8 mouse cellular contexts compared by ENCODE assay signal in genomic region chr13:54589414-54589995, GRCm38 (mm10). TPM values are rescaled to one million over a fixed set of nuclear protein-coding genes. Genes with fewer than 3 reads are reported as not detected.
DNase-seq lines count a peak whose midpoint lies in the region; ATAC-seq and TF ChIP-seq lines count a peak whose summit lies in the region.

No protein-coding gene starts in this region.

- H3K4me3 ChIP-seq in kidney, adult 2 months (ENCODE audit: insufficient read depth, low read depth, low read length) = peak overlapping the region; percentile 71
- peak overlapping the region; percentile 84 for H3K4me3 ChIP-seq in bone marrow macrophage, adult 2 months (ENCODE audit: insufficient read depth, low read length)
- peak overlapping the region; percentile 92 for H3K4me3 ChIP-seq in hindbrain, embryonic 16.5 days (ENCODE audit: low read length)
- peak overlapping the region; percentile 90 for H3K4me3 ChIP-seq in midbrain, embryonic 13.5 days (replicated peaks)

- H3K9me3 ChIP-seq in hindbrain, embryonic 16.5 days (ENCODE audit: control insufficient read depth, low read length) = no peaks in the 10 kb centered on the region
- H3K9me3 ChIP-seq in midbrain, embryonic 13.5 days = no peaks in the 10 kb centered on the region

- peak overlapping the region; percentile 72 for H3K9ac ChIP-seq in hindbrain, embryonic 16.5 days (ENCODE audit: low read depth, low read length)
- peak overlapping the region; percentile 56 for H3K9ac ChIP-seq in midbrain, embryonic 13.5 days (replicated peaks)

- no peak for DNase-seq in kidney, adult 2 months
- no peak for DNase-seq in kidney, postnatal 10 days
- DNase-seq in retina, embryonic 14.5 days (ENCODE audit: low spot score) = no peak
- DNase-seq in kidney, postnatal 36 days = no peak
- no peak for DNase-seq in lung, postnatal 10 days

- no peak for TF ChIP-seq CTCF in kidney, adult 2 months (conservative IDR thresholded peaks at IDR 0.05; ENCODE audit: insufficient read depth, insufficient read length, low read depth, low read length)
- no peak for TF ChIP-seq CTCF in bone marrow macrophage, adult 2 months (IDR thresholded peaks at IDR 0.05; ENCODE audit: low read depth, low read length)

- ATAC-seq in hindbrain, embryonic 16.5 days = peak; percentile 7; the same call in 1 of the 2 replicates
- ATAC-seq in midbrain, embryonic 13.5 days = peak; percentile 59

- WGBS in kidney, adult 2 months = under 1% methylated on average over 24 of the region's 24 CpGs
- WGBS in hindbrain, embryonic 16.5 days = 2% methylated on average over 24 of the region's 24 CpGs
- WGBS in midbrain, embryonic 13.5 days = under 1% methylated on average over 24 of the region's 24 CpGs

- no peak for TF ChIP-seq POLR2A in kidney, adult 2 months (IDR thresholded peaks at IDR 0.05; ENCODE audit: low read depth, low read length)
- TF ChIP-seq POLR2A in bone marrow macrophage, adult 2 months (IDR thresholded peaks at IDR 0.05; ENCODE audit: borderline replicate concordance, low read depth, low read length) = no peak

- H3K36me3 ChIP-seq in kidney, adult 2 months (ENCODE audit: control insufficient read depth, insufficient read depth, low read length) = no peaks in the 10 kb centered on the region
- H3K36me3 ChIP-seq in hindbrain, embryonic 16.5 days (ENCODE audit: control insufficient read depth, insufficient read depth, low read length) = peaks cover 3% of the 10 kb centered on the region
- peaks cover 31% of the 10 kb centered on the region for H3K36me3 ChIP-seq in midbrain, embryonic 13.5 days

- H3K4me2 ChIP-seq in hindbrain, embryonic 16.5 days (ENCODE audit: low read length) = peak overlapping the region; percentile 62
- peak overlapping the region; percentile 81 for H3K4me2 ChIP-seq in midbrain, embryonic 13.5 days (replicated peaks)

- H3K27me3 ChIP-seq in kidney, adult 2 months (replicated peaks; ENCODE audit: control insufficient read depth, insufficient read depth, low read length) = no peaks in the 10 kb centered on the region
- H3K27me3 ChIP-seq in hindbrain, embryonic 16.5 days (replicated peaks; ENCODE audit: control insufficient read depth, insufficient read depth, low read length) = no peaks in the 10 kb centered on the region
- no peaks in the 10 kb centered on the region for H3K27me3 ChIP-seq in midbrain, embryonic 13.5 days

- H3K4me1 ChIP-seq in kidney, adult 2 months (ENCODE audit: control insufficient read depth, insufficient read depth, low read length) = no peaks in the 10 kb centered on the region; the same call in 1 of the 2 replicates
- peaks cover 15% of the 10 kb centered on the region for H3K4me1 ChIP-seq in bone marrow macrophage, adult 2 months (ENCODE audit: control insufficient read depth, insufficient read depth, low read length)
- peaks cover 21% of the 10 kb centered on the region for H3K4me1 ChIP-seq in hindbrain, embryonic 16.5 days (ENCODE audit: control insufficient read depth, insufficient read depth, low read depth, low read length)
- H3K4me1 ChIP-seq in midbrain, embryonic 13.5 days (replicated peaks) = peaks cover 28% of the 10 kb centered on the region

- H3K27ac ChIP-seq in kidney, adult 2 months (ENCODE audit: insufficient read depth, low read depth, low read length) = no peak overlapping the region
- peak overlapping the region; percentile 56 for H3K27ac ChIP-seq in bone marrow macrophage, adult 2 months (ENCODE audit: insufficient read depth, low read depth, low read length)
- peak overlapping the region; percentile 60 for H3K27ac ChIP-seq in hindbrain, embryonic 16.5 days (ENCODE audit: low read depth, low read length)
- H3K27ac ChIP-seq in midbrain, embryonic 13.5 days = peak overlapping the region; percentile 44; the same call in 1 of the 2 replicates

RNA-seq across cellular contexts. Expression of gene Nop16, which starts 0.4 kb away (rescaled TPM):
- 13.7 and 19.0 TPM in 2 replicates for polyA plus RNA-seq in kidney, adult 2 months (2012; rRNA removed)
- polyA plus RNA-seq in bone marrow macrophage, adult 2 months (2012; ENCODE audit: insufficient read depth, insufficient read length, missing spikeins) = 18.0 and 19.3 TPM in 2 replicates
- polyA plus RNA-seq in hindbrain, embryonic 16.5 days (2015; fragmentation: Nextera tagmentation; extraction: Ambion mirVana) = 64.7 and 69.1 TPM in 2 replicates
- polyA plus RNA-seq in midbrain, embryonic 13.5 days (2015; fragmentation: Nextera tagmentation; extraction: Ambion mirVana) = 51.2 and 53.2 TPM in 2 replicates

RNA-seq across cellular contexts. Expression of gene Higd2a, which starts 0.5 kb away (rescaled TPM):
- polyA plus RNA-seq in kidney, adult 2 months (2012; rRNA removed) = 365 and 419 TPM in 2 replicates
- polyA plus RNA-seq in bone marrow macrophage, adult 2 months (2012; ENCODE audit: insufficient read depth, insufficient read length, missing spikeins) = 149 and 158 TPM in 2 replicates
- polyA plus RNA-seq in hindbrain, embryonic 16.5 days (2015; fragmentation: Nextera tagmentation; extraction: Ambion mirVana) = 253 and 288 TPM in 2 replicates
- 212 and 224 TPM in 2 replicates for polyA plus RNA-seq in midbrain, embryonic 13.5 days (2015; fragmentation: Nextera tagmentation; extraction: Ambion mirVana)

RNA-seq across cellular contexts. Expression of gene Arl10, which starts 14.7 kb away (rescaled TPM):
- 20.1 and 23.3 TPM in 2 replicates for polyA plus RNA-seq in kidney, adult 2 months (2012; rRNA removed)
- 44.0 and 45.7 TPM in 2 replicates for polyA plus RNA-seq in bone marrow macrophage, adult 2 months (2012; ENCODE audit: insufficient read depth, insufficient read length, missing spikeins)
- polyA plus RNA-seq in hindbrain, embryonic 16.5 days (2015; fragmentation: Nextera tagmentation; extraction: Ambion mirVana) = 96.9 and 100 TPM in 2 replicates
- polyA plus RNA-seq in midbrain, embryonic 13.5 days (2015; fragmentation: Nextera tagmentation; extraction: Ambion mirVana) = 76.0 and 84.9 TPM in 2 replicates

RNA-seq across cellular contexts. Expression of gene Cltb, which starts 21.6 kb away (rescaled TPM):
- polyA plus RNA-seq in kidney, adult 2 months (2012; rRNA removed) = 102 and 119 TPM in 2 replicates
- 35.5 and 43.2 TPM in 2 replicates for polyA plus RNA-seq in bone marrow macrophage, adult 2 months (2012; ENCODE audit: insufficient read depth, insufficient read length, missing spikeins)
- polyA plus RNA-seq in hindbrain, embryonic 16.5 days (2015; fragmentation: Nextera tagmentation; extraction: Ambion mirVana) = 244 and 276 TPM in 2 replicates
- polyA plus RNA-seq in midbrain, embryonic 13.5 days (2015; fragmentation: Nextera tagmentation; extraction: Ambion mirVana) = 84.2 and 91.1 TPM in 2 replicates

RNA-seq across cellular contexts. Expression of gene 4833439L19Rik, which starts 24.3 kb away (rescaled TPM):
- 701 and 716 TPM in 2 replicates for polyA plus RNA-seq in kidney, adult 2 months (2012; rRNA removed)
- polyA plus RNA-seq in bone marrow macrophage, adult 2 months (2012; ENCODE audit: insufficient read depth, insufficient read length, missing spikeins) = 48.5 and 49.2 TPM in 2 replicates
- 268 and 272 TPM in 2 replicates for polyA plus RNA-seq in hindbrain, embryonic 16.5 days (2015; fragmentation: Nextera tagmentation; extraction: Ambion mirVana)
- 269 and 271 TPM in 2 replicates for polyA plus RNA-seq in midbrain, embryonic 13.5 days (2015; fragmentation: Nextera tagmentation; extraction: Ambion mirVana)
